Mouse (Mus musculus) mature B cell (primary cell): ENCODE results near the gene Cyp2d34.

Source experiments
- in situ Hi-C: fragments of 300-500 bp; cut with MboI; formaldehyde crosslinking; loops from 2 replicates; pipeline ENCODE4 v1.14.3; 2019

Gene Cyp2d34

DNA sequence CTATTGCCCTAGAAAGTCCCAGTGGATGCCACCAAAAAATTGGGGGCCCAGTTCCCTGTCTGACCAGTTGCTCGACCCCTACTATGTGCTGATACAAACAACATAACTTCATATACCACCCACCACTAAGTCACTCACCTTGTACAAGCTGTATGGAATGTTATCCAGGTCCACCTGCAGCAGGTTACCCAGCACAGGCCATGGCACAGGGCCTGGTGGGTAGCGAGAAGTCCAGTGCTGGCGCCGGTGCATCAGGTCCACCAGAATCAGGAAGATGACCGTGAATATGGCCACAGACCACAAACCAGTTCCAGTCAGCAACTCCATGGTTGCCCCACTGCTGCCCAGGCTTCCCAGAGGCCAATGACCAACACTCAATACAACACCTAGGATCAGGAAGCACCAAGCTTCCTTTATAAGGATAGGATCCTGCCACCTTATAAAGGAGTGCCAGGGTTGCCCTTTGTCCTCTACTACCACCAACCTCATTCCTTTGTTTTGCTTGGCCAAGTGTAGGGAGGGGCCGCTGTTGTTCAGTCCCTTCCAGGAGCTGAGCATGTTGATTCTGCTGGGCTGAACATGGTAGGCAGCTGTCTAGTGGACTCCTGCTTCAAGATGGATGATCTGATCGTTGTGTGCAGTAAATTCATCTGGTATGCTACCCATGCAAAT lies at the start of gene Cyp2d34:
TSS of gene Cyp2d34 (minus strand) at position 416 of the 672 bp plus-strand sequence.
- in situ Hi-C loops: no loop called here

DNA sequence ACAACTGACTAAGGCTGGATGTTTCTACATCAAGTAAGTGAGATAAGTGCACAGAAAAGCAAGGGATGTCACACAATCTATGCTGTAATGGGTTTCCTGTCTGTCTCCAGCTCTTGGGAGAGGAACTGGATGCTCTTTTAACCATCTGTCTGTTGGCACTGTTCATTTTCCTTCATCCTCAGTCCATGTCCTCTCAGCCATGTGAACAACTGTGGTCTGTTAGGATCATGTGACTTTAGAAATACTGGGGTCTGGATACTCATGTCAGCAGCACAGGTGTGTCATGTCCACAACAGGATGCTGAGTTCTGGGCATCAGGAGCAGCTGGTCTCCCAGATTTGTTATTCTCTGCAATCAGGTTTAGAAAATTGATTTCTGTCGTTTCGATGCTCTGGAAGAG lies 35.6 kb upstream of the Cyp2d34 start:
- in situ Hi-C loops: no loop called here

DNA sequence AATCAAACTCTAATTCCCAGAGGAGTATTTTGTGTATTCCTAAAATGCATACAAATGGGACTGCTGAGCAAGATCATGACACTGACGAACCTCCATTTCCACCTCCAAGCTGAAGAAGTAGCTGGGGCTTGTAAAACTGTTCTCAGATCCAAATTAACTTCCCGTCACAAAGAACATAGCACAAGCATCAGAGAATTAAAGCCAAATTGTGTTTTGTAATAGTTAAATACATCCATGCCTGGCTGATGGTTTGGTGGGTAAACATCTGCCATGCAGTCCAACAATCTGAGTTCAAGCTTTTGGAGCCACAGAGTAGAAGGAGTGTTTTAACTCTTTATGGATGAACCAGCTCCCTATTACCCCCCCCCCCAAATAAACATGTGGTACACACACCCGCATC lies 23.6 kb upstream of the Cyp2d34 start:
- in situ Hi-C loops: no loop called here

DNA sequence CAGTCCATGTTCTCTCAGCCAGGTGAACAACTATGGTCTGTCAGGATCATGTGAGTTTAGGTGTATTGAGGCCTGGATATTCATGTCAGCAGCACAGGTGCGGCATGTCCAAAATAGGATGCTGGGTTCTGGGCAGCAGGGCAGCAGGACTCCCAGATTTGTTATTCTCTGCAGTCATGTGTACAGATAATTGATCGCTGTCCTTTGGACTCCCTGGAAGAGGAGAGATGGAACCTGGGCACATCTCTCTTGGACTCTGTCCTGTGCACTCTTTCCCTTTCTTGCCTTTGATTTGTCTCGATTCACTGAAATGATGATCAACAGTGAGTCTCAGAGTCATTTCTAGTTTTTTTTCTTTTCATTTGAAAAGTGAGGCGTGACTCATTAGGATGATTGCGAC lies 23.0 kb upstream of the Cyp2d34 start:
- in situ Hi-C loops: no loop called here

DNA sequence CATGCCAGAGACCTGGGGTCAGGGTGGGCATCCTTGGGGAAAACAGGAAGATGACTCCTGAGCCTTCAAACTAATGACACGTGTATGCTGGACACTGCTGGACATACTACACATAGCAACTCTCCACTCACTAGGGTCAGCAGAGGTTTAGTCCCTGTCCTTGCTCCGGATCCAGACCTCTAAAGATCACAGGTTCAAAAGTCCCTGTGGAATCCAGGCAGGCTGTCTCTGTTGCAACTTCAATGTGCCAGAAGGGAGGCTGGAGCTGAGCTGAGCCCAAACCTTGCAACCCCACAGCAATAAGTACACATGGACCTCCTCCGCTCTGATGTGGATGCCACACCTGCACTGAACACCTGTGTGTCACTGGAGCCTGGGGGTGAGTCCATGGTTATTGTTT lies 22.0 kb upstream of the Cyp2d34 start:
- in situ Hi-C loops: no loop called here

DNA sequence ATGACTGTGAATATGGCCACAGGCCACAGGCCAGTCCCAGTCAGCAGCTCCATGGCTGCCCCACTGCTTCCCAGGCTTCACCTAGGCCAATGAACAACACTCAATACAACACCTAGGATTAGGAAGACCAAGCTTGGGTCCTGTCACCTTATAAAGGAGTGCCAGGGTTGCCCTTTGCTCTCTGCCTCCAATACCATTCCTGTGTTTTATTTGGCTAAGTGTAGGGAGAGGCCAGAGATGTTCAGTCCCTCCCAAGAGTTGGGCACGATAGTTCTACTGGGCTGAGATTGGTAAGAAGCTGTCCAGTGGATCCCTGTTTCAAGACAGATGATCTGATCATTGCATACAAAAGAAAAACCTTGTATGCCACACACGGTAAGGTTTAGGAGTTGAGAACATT lies 21.2 kb upstream of the Cyp2d34 start:
- in situ Hi-C loops: no loop called here

DNA sequence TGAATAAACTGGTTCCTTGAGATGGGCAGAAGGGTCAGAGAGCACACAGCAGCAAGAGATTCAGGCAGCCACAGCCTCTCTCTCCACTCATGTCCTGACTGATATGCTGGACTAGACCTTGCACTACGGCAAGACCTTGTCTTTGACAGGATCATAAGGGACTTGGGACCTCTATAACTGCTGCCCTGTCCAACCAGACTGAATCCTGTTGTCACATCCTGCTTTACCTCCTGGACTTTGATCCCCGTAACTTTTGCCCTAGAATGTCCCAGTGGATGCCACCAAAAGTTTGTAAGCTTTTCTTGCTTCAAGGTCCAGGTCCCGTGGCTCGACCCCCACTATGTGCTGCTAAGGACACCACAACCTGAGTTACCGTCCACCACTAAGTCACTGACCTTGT lies 20.6 kb upstream of the Cyp2d34 start:
- in situ Hi-C loops: no loop called here

DNA sequence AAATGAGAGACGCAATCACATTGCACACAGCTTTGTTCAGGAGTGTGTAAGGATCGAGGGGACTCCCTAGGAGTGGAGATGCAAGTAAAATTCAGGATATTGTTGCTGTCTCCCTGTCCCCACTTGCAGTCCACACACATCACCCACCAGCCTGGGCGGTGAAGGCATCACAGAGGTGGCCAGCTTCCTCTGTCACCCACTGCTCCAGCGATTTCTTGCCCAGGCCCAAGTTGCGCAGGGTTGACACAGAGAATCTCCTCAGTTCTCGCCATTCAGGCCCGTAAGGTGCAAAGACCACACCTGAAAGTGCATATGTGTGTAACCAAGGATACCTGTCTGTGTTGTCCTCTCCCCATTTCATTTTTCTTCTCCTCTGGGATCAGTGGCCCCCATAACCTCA lies 19.5 kb upstream of the Cyp2d34 start:
- in situ Hi-C loops: no loop called here

DNA sequence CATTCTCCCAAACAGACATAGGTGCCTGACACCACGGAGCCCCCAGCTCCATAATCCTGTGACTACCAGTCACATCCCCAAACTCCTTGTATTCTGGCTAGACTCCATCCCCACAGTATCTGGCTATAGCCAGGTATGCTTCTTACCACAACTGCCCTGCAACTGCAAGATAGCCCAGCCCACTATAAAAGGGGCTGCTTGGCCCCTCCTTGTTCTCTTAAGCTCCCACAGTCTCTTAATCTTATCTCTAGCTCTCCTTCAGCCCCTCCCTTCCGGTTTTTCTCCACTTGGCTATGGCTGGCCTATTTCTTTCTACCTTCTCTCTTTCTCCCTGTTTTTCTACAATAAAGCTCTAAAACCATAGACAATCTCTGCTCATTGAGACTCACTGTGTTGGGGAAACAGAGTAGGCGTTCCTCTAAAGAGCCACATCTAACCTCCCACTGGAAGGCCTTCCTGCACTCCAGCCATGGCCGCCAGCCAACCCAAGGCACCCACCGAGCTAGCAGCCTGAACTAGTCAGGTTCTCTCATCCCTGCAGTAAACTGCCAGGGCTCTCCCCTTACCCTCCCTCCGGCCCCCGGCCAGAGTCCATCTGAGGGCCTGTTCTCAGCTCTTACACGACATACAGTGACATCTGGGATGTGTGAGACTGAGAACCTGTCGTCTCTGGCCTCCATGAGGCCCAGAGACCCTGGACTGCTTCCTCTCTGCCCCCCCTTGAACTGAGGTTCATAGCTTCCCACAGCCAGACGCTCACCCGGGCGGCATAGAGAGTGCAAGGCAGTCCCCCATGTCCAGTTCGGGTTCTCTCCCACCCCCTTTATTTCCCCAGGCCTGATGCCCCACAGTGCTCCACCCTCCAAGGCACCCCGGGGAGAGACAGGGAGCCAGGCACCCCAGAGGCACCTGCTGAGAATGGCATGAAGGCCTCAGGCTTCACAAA lies 16.7 kb upstream of the Cyp2d34 start:
- in situ Hi-C loops: no loop called here

DNA sequence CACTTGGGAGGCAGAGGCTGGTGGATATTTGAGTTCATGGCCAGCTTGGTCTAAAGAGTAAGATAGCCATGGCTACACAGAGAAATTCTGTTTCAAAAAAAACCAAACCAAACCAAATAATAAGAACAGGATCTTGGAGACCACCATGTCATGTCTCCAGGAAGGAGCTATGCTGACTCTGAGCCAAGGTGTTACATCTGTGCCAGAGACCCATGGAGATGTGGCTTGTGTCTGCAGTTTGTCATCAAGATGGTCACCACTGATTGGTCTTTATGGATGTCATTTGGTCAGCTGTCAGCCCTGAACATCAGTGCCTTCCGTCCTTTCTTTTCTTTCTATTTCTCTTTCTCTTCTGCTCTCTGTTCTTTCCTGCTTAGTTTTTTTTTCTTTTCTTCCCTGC lies 14.2 kb upstream of the Cyp2d34 start:
- in situ Hi-C loops: no loop called here

DNA sequence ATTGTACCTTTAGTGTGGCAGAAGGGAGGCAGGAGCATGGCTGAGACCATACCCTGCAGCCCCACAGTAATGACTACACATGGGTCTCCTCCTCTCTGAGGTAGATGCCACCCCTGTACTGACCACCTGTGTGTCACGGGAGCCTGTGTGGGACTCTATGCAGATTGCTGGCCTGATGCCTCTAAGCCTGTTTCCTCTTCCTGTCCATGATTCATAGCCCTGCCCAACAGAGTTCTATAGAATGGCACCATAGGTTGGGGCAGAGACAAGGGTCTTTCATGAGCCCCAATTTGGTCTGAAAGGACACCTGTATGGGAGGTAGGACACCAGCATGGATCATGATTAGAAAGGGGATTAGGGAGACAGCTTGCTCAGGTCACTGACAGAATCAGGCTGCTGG lies 1.2 kb upstream of the Cyp2d34 start:
- in situ Hi-C loops: no loop called here

DNA sequence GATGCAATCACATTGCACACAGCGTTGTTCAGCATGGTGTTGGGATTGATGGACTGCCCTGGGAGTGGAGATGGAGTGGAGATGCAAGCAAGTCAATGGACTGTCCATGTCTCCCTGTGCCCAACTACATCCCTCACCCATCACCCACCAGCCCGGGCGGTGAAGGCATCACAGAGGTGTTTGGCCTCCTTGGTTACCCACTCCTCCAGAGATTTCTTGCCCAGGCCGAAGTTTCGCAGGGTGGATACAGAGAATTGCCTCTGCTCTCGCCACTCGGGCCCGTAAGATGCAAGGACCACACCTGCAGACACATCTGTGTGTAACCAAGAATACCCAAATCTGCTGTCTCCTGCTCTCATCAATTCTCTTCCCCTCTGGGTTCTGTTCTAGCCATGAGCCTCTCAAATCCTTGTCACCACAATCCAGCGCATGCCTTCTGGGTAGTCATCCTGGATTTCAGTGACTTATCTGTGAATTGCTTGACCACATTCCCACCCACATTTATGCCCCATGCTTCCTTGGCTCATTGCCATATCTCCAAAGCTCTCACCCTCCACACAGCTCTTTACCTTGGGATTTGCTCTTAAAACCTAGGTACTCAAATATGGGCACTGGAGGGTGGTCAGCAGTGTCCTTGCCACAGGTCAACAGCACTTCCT lies 2.3 kb downstream of the Cyp2d34 start:
- in situ Hi-C loops: no loop called here

DNA sequence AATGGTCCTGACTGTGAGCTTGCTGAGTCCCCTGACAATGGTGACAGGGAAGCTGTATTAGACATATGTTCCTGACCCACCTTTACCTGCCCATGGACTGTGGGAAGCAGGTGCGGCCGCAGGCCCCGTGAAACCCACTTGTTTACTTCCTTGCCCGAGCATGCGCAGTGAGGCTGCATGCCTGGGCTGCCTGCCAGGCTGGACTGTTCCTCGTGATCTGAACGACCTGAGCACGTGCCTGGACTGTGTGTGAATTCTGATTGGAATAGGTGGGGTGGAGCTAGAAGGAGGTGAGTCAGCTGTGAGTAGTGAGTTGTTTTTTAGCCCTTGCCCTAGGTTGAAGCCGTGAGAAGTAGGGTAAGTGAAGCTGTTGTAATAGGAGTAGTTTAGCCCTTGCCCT lies 38.1 kb downstream of the Cyp2d34 start:
- in situ Hi-C loops: no loop called here

DNA sequence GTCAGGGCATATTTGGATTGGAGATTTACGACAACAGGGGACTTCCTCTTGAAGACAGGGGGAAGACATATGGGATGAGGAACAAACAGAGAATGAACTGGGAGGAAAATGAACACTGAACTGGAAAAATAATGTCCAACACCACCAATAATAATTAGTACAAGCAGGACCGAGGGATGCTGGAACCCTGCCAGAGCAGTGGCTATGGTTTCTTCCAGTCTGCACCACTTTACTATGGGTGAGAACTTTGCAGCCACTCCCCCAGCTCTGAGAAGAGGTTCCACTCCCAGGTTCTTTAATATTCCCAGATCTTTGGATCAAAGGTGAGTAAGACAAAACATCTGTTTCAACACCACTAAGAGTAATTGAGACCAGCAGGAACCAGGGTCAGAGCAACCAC lies 41.7 kb downstream of the Cyp2d34 start:
- in situ Hi-C loops: no loop called here

DNA sequence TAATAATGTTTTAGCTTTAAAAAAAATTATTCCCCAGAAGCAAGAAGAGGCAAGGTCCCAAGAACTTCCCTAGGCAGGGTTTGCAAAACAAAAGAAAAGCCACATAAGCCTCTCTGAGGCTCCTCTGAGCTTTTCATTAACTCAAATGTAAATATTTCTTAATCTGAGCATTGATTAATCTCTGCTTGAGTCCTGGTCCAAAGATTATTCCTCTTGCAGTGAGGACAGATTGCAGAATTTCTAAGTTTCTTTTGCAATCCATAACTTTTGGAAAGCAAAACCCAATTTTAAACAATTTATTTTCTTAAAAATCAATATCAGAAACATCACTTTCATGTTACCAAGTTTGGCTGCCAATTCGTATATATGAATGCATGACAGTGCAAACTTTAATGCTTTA lies 47.9 kb downstream of the Cyp2d34 start:
- in situ Hi-C loops: no loop called here
